Mouse (Mus musculus): Measurements from ENCODE around the gene Prm2.

DNA sequence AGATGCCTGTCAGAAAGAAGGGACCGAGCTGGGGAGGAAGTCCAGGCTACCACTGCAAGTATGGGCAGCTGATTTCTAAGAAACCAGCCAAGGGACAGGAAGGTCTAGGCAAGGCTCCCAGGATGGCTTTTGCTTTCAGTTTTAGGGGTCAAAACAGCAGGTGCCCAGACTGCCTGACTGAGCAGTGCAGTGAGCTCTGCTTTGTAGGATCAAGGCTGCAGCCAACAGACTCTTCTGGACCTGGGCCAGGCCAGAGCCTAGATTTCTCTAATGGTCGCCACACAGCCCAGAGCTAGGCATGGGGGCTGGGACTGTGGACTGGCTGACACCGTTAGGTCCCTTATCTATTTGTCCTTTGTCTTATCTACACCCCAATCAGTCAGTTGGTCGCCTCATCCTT is 21.2 kb downstream of the Prm2 start:
- TF ChIP-seq POLR2A (IDR thresholded peaks at IDR 0.05; ENCODE audit: borderline replicate concordance, control insufficient read depth, low read depth, low read length): no peak
- TF ChIP-seq CTCF (IDR thresholded peaks at IDR 0.05; ENCODE audit: control insufficient read depth, insufficient read depth, low read length): no peak
